Mouse (Mus musculus) ovary, postnatal 10 days (tissue): ENCODE measurements around the gene Eri2.

ENCODE experiments used
- DNase-seq: peaks from one replicate; pipeline ENCODE4 v3.0.0; 2022; ENCODE audit warnings: low spot score

Eri2 gene

GRCm38 (mm10) chr7:119793586-119794250 lies at the start of gene Eri2, which contains the start of gene Rexo5:
TSS of gene Eri2 (minus strand) at chr7:119794058.
TSS of gene Rexo5 (plus strand) at chr7:119794006.
- peak; percentile 78 for DNase-seq

- no peak for DNase-seq
These were observed 48.1 kb upstream of the Eri2 start for GRCm38 (mm10) chr7:119841820-119842449.

DNA sequence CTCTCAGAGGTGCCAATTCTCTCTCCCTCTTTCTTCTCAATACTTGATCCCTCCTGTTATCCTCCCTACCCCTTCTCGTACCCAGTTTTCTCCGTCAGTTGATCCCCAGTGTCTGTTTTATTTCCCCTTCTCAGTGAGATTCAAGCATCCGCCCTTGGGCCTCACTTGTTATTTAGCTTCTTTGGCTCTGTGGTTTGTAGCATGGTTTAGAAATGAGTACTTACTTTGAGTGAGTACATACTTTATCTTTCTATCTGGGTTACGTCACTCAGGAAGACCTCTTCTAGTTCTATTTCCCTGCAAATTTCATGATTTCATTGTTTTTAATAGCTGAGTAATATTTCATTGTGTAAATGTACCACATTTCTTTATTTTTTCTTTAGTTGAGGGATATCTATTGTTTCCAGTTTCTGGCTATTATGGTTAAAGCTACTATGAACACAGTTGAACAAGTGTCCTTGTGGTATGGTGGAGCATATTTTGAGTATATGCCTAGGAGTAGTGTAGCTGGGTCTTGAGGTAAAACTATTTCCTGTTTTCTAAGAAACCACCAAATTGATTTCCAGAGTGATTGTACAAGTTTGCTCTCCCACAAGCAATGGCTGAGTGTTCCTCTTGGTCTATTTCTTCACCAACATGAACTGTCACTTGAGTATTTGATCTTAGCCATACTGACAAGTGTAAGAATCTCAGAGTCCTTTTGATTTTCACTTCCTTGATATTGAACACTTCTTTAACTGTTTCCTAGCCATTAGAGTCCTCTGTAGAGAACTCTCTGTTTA lies 42.3 kb upstream of the Eri2 start:
- no peak for DNase-seq

DNA sequence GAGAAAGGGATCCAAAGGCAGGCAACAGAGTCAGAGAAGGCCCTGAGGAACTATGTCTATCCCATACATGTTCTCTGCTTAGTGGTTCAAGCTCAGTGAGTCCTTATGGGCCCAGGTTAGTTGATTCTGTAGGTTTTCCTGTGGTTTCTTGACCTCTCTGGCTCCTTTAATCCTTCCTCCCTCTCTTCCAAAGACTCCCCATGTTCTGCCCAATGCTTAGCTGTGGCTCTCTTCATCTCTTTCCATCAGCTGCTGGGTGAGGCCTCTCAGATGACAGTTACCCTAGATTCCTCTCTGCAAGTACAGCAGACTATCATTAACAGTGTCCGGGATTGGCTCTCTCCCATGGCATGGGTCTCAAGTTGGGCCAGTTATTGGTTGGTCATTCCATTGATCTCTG lies 41.5 kb upstream of the Eri2 start:
- no peak for DNase-seq

GRCm38 (mm10) chr7:119808723-119809122 lies 14.9 kb upstream of the Eri2 start:
- DNase-seq = no peak

- no peak for DNase-seq
These were observed 13.5 kb upstream of the Eri2 start for GRCm38 (mm10) chr7:119807396-119807795.

DNA sequence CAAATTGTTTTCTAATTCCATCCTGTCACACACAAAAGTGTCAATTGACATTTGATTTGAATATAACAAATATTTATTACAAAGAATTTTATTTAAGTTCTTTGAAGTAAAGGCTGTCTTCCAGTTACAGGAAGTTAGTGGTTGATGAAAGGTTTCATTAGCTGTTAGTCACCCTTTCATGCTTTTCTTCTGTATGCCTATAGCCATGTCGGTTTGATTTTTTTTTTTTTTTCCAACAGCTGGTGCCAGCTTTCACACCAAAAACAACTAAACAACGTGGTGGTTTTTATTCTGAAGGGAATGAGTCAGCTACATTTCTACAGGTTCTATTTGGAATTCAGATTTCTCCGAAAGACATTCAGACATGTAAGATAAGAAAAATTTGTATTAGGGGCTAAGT lies 7.1 kb upstream of the Eri2 start:
- DNase-seq = no peak

DNA sequence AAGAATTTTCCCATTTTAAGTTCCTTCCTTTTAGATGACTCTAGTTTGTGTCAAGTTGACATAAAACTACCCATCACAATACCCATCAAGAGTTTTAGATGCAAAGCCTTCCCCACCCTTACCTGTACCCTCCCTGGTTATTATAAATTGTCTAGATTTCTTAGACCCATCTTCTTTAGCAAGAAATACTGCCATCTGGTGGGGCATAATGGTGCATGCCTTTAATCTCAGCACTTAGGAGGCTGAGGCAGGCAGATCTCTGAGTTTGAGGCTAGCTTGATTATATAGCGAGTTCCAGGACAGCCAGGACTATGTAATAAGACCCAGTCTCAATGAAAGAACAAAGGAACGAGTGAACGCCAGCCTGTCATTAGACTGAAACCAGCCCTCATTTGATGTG lies 6.6 kb upstream of the Eri2 start:
- no peak for DNase-seq

GRCm38 (mm10) chr7:119795311-119795710 lies 1.5 kb upstream of the Eri2 start:
- no peak for DNase-seq

DNA sequence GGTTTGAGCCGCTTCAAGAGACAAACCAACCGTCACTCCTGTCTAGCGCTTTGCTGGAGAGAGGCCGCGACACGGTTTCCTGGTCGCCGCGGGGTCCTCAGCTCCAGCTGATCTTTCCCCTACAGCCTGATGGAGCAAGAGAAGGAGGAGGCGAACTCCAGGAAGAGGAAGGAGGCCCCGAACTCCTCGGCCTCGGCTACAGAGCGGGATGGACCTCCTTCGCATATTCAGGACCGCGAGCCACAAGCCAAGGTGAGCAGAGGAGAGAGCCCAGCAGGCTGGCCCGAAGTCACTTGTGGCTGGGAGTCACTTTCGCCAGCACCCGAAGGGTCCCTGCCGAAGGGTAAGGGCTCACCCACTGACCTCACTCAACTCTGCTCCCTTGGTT lies 387 bp upstream of the Eri2 start:
- no peak for DNase-seq

GRCm38 (mm10) chr7:119789024-119789423 lies 4.8 kb downstream of the Eri2 start:
- no peak for DNase-seq

DNA sequence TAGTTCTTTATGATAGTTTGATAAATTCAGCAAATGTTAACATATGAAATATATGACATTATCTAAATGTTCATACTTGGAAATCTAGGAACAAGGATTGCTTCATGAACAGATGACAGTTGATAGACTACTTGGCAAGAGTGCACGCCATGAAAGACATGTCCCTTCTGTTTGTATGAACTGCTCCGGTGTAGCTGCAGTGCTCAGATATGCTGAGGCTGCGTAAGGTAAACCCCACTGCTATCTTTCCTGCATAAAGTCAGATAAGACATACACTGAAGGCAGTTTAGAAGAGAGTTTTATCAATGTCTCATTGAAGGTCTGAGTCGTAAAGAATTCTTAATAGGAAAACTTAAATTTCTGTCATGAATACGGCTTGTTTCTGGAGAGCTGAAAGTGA lies 8.9 kb downstream of the Eri2 start:
- no peak for DNase-seq

DNA sequence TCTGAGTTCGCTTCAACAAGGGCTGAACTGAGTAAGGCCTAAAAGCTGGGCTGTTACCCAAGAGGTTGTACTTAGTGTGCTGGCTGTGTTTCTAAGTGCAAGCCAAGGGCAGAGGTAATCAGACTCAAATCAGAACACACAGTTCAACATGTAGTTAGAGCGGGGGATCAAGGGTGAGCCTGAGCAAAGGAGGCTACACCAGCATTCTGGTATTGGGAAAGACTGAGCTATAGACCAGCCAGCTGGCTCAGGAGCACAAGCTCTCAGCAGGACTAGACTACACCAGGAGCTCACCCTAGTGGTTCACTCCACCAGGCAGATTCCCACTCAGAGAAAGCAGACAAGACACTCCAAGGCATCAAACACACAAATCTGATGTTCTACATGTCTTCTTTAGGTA lies 10.4 kb downstream of the Eri2 start:
- DNase-seq = no peak

GRCm38 (mm10) chr7:119769895-119770294 lies 24.0 kb downstream of the Eri2 start:
- DNase-seq = no peak

- no peak for DNase-seq
These were observed 26.9 kb downstream of the Eri2 start for GRCm38 (mm10) chr7:119766996-119767395.

- DNase-seq = no peak
These were observed 29.5 kb downstream of the Eri2 start for GRCm38 (mm10) chr7:119764377-119764776.

DNA sequence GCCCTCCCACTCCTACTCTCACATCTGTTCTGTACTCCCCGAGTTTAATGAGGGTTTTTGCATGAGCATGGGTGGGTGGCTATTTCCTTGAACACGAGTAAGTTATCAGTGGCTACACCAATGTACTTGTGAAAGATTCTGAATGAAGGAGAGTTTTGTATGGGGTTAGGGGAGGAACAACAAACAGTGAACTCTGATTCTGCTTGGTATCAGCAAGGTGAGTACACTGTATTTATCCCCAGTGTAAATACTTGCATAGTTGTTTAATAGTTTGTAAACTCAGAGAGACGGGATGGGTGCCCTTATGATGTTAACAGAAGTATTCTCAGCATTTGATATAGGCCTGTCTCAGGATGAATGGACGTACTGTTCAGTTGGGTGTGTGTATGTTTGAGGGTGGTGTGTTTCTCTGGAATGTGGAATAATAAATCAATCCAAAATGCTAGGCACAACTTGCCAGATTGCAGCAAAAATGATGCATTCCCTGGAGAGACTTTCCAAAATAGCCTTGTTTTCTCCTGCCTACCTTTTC lies 31.6 kb downstream of the Eri2 start:
- DNase-seq = no peak

- DNase-seq = no peak
These were observed 33.3 kb downstream of the Eri2 start, which contains the start of gene Acsm3 for GRCm38 (mm10) chr7:119760527-119760951. TSS of gene Acsm3 (plus strand) at chr7:119760923.

GRCm38 (mm10) chr7:119753696-119754095 lies 40.2 kb downstream of the Eri2 start:
- DNase-seq = no peak

DNA sequence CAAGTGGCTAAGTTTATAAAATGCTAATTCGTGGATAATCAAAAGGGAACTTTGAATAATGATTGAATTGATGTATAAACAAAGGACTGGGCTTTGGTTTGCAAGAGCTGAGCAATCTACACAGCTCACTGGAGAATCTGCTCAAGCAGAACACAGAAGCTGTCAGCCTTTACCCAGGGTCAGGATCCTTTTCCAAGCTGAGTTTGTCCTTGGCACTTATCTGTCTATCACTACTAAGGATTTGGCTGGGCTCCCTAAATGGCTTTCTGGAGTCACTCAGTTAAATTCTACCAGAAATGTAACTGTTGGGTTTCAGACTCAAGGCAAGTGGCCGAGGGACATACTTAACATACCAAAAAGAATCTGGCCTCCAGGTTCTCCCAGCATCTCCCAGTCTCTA lies 43.9 kb downstream of the Eri2 start:
- no peak for DNase-seq

DNA sequence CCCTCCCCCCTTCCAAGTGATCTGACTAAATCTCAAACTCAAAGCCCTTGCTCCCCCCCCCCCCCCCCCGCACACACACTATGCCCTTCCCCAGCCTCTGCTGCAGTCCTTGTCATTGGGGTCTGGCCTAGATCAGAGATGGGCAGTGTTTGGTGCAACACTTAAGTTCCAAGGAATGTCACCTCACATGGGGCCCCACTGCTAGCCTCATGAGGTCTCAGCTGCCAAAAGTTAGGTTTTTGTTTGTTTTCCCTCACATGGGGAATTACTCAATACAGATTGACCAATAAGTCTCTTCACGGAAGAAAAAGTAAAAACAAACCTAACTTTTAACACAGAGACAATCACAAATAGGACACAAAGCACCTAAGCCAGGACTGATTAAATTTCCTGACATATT lies 45.1 kb downstream of the Eri2 start:
- no peak for DNase-seq

DNA sequence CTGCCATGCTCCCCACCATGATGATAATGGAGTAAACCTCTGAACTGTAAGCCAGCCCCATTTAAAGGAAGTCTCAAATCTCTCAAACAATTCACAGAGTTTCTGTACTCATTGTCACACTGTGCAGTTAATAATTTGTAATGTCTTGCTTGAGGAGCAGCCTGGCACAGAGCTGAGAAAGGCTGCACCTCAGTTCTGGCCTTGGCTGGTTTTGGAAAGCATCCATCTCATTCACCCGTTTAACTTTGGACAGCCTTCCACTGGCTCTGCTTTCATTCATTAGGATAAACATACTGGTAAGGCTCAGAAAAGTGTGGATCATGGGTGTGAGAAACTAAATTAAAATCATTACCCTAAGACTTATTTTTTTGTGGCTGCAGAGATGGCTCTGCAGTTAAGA lies 48.0 kb downstream of the Eri2 start:
- no peak for DNase-seq

GRCm38 (mm10) chr7:119744321-119744720 lies 49.5 kb downstream of the Eri2 start:
- no peak for DNase-seq
